Mouse (Mus musculus): ENCODE data around the gene Adam29.

The Adam29 gene

GRCm38 (mm10) chr8:55906848-55907247 lies at the start of gene Adam29:
Adam29 (minus strand) TSS chr8:55906948.
- DNase-seq (ENCODE audit: low read depth, low spot score) = no peak

- DNase-seq (ENCODE audit: low read depth, low spot score) = peak; percentile 16
Observed at GRCm38 (mm10) chr8:55940526-55940880, 33.8 kb upstream of the Adam29 start.

- no peak for DNase-seq (ENCODE audit: low read depth, low spot score)
Observed at GRCm38 (mm10) chr8:55939870-55940525, 33.2 kb upstream of the Adam29 start, which contains the start of gene Glra3. Glra3 (plus strand) TSS chr8:55940460.
